Mouse (Mus musculus) spleen, postnatal 10 days (tissue): Measurements from ENCODE around the gene Ddx39b.
A peak's percentile ranks its signal among the peaks of the same experiment; 100 is the strongest.

Source experiments
- DNase-seq, 2 experiments: peaks; one replicate each; pipeline ENCODE4 v3.0.0; 2021 to 2022; ENCODE audit warnings: low spot score in 2 of 2

The Ddx39b gene

DNA sequence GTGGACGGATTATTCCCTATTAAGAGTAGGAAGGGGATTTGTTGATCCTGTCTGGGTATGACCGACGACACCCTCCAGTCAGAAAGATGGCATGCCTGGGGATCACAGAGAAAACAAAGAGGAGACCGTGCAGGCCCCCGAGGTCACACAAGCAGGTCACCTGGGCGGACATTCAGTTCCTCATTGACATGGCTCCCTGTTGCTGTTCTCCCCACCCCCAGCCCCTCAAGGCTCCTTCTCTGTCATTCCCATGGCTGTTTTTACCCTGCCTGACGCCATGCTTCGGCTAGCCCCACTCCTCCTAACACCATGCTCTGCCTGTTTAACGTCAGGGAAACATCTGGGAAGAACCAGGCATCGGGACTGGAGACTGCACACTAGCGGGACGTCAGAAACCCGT lies 20.1 kb downstream of the Ddx39b start:
- no peak for DNase-seq

DNA sequence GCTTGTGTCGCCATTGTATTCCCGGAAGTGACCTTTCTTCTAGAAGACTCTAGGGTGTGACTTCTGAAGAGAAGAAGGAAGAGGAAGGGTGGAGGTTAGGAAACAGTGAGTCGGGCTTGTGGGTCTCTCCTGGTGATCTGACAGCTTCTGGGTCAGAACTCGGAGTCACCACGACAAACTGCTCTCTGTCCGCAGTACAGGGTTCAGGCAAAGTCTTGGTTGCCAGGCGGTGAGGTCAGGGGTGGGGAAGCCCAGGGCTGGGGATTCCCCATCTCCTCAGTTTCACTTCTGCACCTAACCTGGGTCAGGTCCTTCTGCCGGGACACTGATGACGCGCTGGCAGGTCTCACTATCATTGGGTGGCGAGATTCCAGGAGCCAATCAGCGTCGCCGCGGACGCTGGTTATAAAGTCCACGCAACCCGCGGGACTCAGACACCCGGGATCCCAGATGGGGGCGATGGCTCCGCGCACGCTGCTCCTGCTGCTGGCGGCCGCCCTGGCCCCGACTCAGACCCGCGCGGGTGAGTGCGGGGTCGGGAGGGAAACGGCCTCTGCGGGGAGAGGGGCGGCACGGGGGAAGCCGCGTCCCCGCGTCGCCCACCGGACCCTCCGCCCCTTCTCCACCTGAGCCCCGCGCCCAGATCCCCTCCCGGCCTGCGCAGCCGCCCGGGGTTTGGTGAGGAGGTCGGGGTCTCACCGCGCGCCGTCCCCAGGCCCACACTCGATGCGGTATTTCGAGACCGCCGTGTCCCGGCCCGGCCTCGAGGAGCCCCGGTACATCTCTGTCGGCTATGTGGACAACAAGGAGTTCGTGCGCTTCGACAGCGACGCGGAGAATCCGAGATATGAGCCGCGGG lies 21.3 kb downstream of the Ddx39b start, which contains the start of gene H2-D1:
Gene H2-D1 (plus strand): TSS at position 67 of the 859 bp plus-strand sequence.
- DNase-seq, result peak; percentile 98 to 99

DNA sequence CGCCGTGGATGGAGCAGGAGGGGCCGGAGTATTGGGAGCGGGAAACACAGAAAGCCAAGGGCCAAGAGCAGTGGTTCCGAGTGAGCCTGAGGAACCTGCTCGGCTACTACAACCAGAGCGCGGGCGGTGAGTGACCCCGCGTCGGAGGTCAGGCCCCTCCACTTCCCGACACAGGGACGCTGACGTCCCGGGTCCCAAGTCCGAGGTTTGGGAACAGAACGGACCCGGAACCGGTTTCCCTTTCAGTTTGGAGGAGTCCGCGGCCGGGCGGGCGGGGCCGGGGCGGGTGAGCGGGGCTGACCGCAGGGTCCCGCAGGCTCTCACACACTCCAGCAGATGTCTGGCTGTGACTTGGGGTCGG lies 22.0 kb downstream of the Ddx39b start:
- no peak for DNase-seq

DNA sequence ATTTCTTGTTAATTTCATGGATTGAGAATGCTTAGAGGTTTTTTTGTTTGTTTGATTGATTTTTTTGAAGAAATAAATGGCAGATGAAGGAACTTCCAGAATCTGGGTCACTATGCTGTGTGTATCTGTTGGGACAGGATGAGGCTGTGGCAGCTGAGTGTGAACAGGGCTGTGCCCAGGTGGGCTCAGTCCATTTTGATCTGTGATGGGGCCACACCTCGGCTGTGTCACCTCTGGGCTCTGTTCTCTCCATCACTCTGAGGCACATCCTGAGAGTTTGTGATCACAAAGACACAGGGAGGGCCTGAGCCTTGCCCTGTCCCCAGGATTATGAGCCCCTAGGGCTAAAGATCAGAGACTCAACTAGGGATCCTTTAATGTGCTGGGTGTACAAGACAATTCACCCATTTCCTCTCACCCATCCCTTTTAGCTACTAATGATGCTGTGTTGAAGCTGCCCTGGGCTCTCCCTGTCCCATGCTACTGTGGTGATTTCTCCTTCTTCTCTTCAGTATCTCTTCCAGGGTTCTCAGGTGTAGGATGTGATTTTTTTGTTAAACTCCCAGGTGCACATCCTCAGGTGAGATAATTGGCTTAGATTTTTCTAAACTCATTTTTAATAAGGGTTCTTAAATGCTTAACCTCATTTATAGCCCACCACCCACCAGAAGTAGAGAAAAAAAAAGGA lies 26.0 kb downstream of the Ddx39b start:
- DNase-seq, result no peak

- DNase-seq, result peak in 1 of 2 experiments; percentile 72
Measured at GRCm38 (mm10) chr17:35269653-35270347, 28.3 kb downstream of the Ddx39b start.

GRCm38 (mm10) chr17:35272249-35272648 lies 30.7 kb downstream of the Ddx39b start:
- DNase-seq, result no peak

- peak; percentile 89 to 90 for DNase-seq
Measured at GRCm38 (mm10) chr17:35274770-35275169, 33.2 kb downstream of the Ddx39b start.

DNA sequence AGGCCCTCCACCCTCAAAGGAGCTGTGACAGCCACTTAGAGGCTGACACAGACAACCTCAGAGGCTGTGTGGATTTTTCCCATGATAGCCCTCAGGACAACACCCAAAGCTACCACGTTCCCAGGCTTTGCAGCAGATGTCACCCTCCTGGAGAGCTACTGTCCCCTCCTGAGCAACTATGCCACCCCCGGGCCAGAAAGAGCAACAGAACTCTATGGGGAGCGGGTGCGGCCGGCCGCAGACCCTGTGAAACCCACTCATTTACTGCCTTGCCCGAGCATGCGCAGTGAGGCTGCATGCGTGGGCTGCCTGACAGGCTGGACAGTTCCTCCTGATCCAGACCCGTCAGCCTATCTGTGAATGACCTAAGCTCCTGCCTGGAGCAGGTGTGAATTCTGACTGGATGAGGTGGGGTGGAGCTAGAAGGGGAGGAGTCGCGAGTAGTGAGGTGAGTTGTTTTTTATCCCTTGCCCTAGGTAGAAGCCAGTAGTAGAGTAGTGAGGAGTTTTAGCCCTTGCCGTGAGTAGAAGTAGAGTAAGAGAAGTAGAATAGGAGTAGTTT lies 34.8 kb downstream of the Ddx39b start:
- no peak for DNase-seq

DNA sequence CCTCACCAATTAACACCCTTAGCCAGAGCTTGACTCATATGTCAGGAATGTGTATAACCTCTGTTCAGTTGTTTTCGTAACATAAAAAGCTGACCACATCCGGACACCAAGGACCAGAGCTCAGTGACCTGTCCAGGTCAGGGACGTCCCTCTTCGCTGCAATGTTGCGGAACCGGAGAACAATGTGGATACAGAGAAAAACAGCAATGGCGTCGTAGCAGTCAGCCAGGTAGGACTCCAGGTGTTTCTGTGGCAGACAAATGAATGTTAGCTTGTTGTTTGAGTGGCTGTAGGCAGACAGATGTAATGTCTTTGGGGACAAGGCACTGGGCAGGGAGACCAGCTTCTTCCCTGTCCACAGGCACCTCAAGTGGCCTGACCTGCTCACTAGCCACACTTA lies 36.5 kb downstream of the Ddx39b start:
- DNase-seq, result no peak

DNA sequence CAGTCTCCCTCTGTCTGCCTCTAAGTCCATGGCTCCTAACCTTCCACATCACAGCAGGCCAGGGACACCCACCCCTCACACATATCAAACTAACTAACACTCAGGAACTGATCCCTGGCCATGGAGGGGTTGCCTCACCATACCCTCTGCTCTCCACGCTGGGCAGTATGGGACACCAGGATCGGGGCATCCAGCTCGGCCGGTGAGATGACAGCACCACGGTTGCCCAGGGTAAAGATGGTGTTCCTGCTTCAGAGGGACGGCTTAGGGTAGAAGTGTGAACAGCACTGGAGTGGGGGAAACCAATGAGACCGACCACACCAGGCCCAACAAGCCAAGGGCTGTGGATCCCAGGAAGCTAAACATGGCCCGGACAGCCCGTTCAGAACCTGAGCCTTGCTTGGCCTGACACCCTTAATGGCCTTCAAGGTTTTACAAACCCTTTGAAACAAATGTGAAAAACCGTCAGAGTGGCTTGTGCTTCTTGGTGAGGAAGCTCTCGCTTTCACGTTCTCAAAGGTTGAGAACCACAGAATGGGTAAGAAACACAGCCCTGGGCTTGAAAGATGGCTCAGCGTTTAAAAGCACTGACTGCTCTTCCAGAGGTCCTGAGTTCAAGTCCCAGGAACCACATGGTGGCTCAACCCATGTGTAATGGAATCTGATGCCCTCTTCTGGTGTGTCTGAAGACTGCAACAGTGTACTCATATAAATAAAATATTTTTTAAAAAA lies 37.6 kb downstream of the Ddx39b start:
- DNase-seq, result no peak

DNA sequence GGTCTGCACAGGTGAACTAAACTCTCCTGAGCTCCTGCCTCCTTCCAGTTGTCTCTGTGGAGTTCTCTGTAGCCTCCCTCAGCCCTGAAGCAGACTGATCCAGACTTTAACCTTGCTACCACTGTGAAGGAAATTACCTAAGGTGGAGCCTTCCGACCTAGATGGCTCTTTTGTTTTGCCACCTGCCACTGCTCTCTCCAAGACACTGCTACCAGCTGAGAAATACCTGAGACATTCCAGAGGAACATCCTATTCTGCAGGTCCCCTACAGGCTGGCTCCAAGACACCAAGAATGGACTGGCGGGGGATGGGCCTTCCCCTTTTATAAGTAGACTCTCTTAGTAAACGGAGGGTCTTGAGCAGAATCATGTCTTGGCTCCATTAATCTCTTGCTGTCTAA lies 38.7 kb downstream of the Ddx39b start:
- DNase-seq, result no peak

- no peak for DNase-seq
Measured at GRCm38 (mm10) chr17:35285431-35285830, 43.9 kb downstream of the Ddx39b start.

- peak; percentile 73 to 85 for DNase-seq
Measured at GRCm38 (mm10) chr17:35295796-35296195, 54.2 kb downstream of the Ddx39b start.

DNA sequence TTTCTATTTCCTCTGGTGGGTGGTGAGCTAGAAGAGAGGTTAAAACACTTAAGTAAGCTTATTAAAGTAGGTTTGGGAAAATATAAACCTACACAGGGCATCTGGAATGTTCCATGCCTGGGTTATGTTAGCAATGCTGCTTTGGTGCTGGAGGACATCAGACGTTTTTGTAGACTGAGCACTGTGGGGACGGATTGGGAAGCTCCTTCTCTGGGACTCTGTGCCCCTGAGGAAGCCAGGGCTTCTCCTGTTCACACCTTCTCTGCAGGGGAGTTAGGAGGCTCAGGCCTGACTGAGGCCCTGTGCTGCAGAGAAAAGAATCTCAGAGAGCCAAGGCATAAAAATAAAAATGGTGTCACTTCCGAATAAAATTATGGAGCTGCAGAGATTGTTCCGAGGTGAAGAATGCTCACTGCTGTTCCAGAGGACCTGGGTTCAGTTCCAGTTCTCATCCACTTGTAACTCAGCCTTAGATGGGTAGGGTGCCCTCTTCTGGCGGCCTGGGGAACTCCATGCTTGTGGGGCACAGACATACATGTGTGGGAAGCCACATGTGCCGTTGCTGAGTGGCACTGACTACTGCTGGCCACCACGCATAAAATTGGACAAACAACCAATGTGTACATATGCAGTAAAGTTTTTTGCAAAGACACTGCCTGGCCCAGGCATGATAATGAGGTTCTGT lies 58.9 kb downstream of the Ddx39b start:
- DNase-seq, result peak in 1 of 2 experiments; percentile 41

DNA sequence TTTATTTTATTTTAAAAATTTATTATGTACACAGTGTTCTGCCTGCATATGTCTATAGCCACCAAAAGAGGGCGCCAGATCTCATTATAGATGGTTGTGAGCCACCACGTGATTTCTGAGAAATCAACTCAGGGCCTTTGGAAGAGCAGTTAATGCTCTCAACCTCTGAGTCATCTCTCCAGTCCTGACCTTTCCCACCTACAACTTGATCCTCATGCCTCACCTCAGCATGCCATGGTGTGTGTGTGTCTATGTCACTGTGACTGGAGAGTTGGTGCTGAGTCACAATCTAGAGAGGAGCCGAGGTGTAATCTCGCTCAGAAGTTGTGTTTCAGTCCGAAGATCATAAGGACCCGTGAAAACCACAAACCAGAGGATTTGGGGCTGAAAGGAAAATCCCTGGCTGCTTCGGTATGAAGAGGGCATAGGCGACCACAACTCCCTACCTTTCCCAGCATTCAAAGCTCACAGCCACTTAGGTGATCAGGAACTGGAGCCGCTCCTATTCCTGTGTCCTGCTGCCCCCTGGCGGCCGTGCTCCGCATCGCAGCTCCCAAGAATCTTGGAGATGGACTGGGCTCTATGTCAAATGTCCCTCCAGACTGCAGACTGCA lies 60.2 kb downstream of the Ddx39b start:
- DNase-seq, result peak; percentile 94 to 95

DNA sequence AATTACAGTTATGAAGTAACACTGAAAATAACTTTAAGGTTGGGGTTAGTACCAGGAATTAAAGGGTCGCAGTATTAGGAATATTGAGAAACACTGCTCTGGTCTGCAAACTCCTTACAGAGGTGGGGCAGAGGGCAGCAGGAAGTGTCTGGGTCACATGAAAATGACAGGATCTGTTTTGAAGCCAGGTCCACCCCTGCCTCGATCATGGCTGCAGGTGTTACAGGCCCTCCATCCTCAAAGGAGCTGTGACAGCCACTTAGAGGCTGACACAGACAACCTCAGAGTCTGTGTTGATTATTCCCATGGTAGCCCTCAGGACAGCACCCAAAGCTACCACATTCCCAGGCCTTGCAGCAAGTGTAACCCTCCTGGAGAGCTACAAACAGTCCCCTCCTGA lies 61.7 kb downstream of the Ddx39b start:
- no peak for DNase-seq
